Mouse (Mus musculus) lung, postnatal 0 days (tissue): ENCODE results near the gene Tagap. TPM values are rescaled to one million over a fixed set of nuclear protein-coding genes. Genes with fewer than 3 reads are reported as not detected.

ENCODE experiments used
- ATAC-seq: fragments of 200-750 bp; cut with Nextera tagmentation; 2 replicates; pipeline ENCODE4 v1.8.0; 2017; ENCODE audit warnings: moderate library complexity
- DNase-seq: peaks from one replicate; pipeline ENCODE4 v3.0.0-alpha.2; 2016; ENCODE audit warnings: low spot score
- H3K27ac ChIP-seq: fragments of 300-500 bp; sonication (generic); 2 replicates; pipeline ENCODE4 v1.5.1; 2014; ENCODE audit warnings: antibody characterized with exemption, mild to moderate bottlenecking, low read length, mixed read lengths
- H3K27me3 ChIP-seq: fragments of 300-500 bp; sonication (generic); replicated peaks from 2 replicates; pipeline ENCODE4 v1.6.1; 2014; ENCODE audit warnings: low read length, mixed read lengths; ENCODE audit not compliant: insufficient read depth
- H3K36me3 ChIP-seq: fragments of 300-500 bp; sonication (generic); 2 replicates; pipeline ENCODE4 v1.6.1; 2014; ENCODE audit warnings: low read length, mixed read lengths; ENCODE audit not compliant: insufficient read depth
- H3K4me1 ChIP-seq: fragments of 300-500 bp; sonication (generic); 2 replicates; pipeline ENCODE4 v1.6.1; 2014; ENCODE audit warnings: antibody characterized with exemption, low read depth, low read length, mixed read lengths; ENCODE audit not compliant: insufficient read depth
- H3K4me2 ChIP-seq: fragments of 300-500 bp; sonication (generic); replicated peaks from 2 replicates; pipeline ENCODE4 v1.6.1; 2014; ENCODE audit warnings: low read depth, mild to moderate bottlenecking, low read length, moderate library complexity, mixed read lengths
- H3K4me3 ChIP-seq: fragments of 300-500 bp; sonication (generic); 2 replicates; pipeline ENCODE4 v1.5.1; 2014; ENCODE audit warnings: low read depth, low read length
- H3K9ac ChIP-seq: fragments of 300-500 bp; sonication (generic); replicated peaks from 2 replicates; pipeline ENCODE4 v1.6.1; 2014; ENCODE audit warnings: low read depth, mild to moderate bottlenecking
- H3K9me3 ChIP-seq: fragments of 300-500 bp; sonication (generic); 2 replicates; pipeline ENCODE4 v1.6.1; 2016; ENCODE audit warnings: low read length, mixed read lengths
- CTCF ChIP-seq: IDR thresholded peaks from 2 replicates; pipeline ENCODE4 v1.5.1; 2016; ENCODE audit warnings: antibody characterized with exemption, mild to moderate bottlenecking
- EP300 ChIP-seq: IDR thresholded peaks from 2 replicates; pipeline ENCODE4 v1.6.1; 2016; ENCODE audit warnings: antibody characterized with exemption, mild to moderate bottlenecking, control low read depth
- WGBS: fragments of 180-500 bp; shearing (Covaris S2); extraction: QIAGEN DNeasy Blood & Tissue Kit; methylation state at CpG from one replicate; pipeline ENCODE4 v1.1.7; 2014; 5-methylcytosine and 5-hydroxymethylcytosine counted together
- polyA plus RNA-seq: library from polyadenylated mRNA; unstranded; fragments of >200 nt; fragmentation: Nextera tagmentation; extraction: Ambion mirVana; gene quantifications from 2 replicates; pipeline ENCODE4 v1.2.1, GENCODE M21; 2015

Tagap gene
- 1.3 and 1.4 TPM in 2 replicates for polyA plus RNA-seq

- TF ChIP-seq CTCF (no peak), EP300 (no peak)
- DNase-seq (peak; percentile 63), ATAC-seq (peak; percentile 48)
- no peaks in the 10 kb centered on the region for H3K27me3 ChIP-seq
- H3K4me2 ChIP-seq = peak within 1 kb of the TSS; percentile 25; the same call in 1 of the 2 replicates
- H3K4me1 ChIP-seq = 0 out of 2 replicates have a peak, but pooled peaks cover 4% of the 10 kb centered on the region
- no peak within 1 kb of the TSS for H3K4me3 ChIP-seq
- no peak within 1 kb of the TSS for H3K27ac ChIP-seq
- no peaks in the 10 kb centered on the region for H3K36me3 ChIP-seq
- 26% methylated on average over 13 of the region's 13 CpGs for WGBS
- no peaks in the 10 kb centered on the region for H3K9me3 ChIP-seq
- no peak within 1 kb of the TSS for H3K9ac ChIP-seq
Observed at GRCm38 (mm10) chr17:7925413-7926160, at the start of gene Tagap. Gene Tagap (plus strand): TSS chr17:7926000.

- Histone ChIP-seq H3K9me3 (no peaks in the 10 kb centered on the region), H3K4me3 (no peak overlapping the region), H3K27ac (no peak overlapping the region), H3K36me3 (no peaks in the 10 kb centered on the region), H3K4me2 (no peak overlapping the region), H3K27me3 (no peaks in the 10 kb centered on the region), H3K4me1 (no peaks in the 10 kb centered on the region; the same call in 1 of the 2 replicates), H3K9ac (no peak overlapping the region)
- DNase-seq = no peak
- WGBS = 89% methylated on average over 13 of the region's 13 CpGs
- no peak for ATAC-seq
- TF ChIP-seq EP300 (no peak), CTCF (no peak)
Observed at GRCm38 (mm10) chr17:7876541-7876940, 49.3 kb upstream of the Tagap start.

- DNase-seq = peak; percentile 64
- peak; percentile 46 for ATAC-seq
- 22% methylated on average over 7 of the region's 7 CpGs for WGBS
- Histone ChIP-seq H3K9me3 (no peaks in the 10 kb centered on the region), H3K4me3 (no peak overlapping the region), H3K4me1 (no peaks in the 10 kb centered on the region; the same call in 1 of the 2 replicates), H3K4me2 (no peak overlapping the region), H3K9ac (no peak overlapping the region), H3K27ac (no peak overlapping the region), H3K27me3 (no peaks in the 10 kb centered on the region), H3K36me3 (no peaks in the 10 kb centered on the region)
- no peak for TF ChIP-seq CTCF
Observed at GRCm38 (mm10) chr17:7877191-7877764, 48.5 kb upstream of the Tagap start.

GRCm38 (mm10) chr17:7877878-7878277 lies 47.9 kb upstream of the Tagap start:
- H3K27me3 ChIP-seq = no peaks in the 10 kb centered on the region
- H3K4me1 ChIP-seq = no peaks in the 10 kb centered on the region; the same call in 1 of the 2 replicates
- no peaks in the 10 kb centered on the region for H3K36me3 ChIP-seq
- no peak; the same call in 1 of the 2 replicates for ATAC-seq
- H3K9me3 ChIP-seq = no peaks in the 10 kb centered on the region
- TF ChIP-seq CTCF = no peak
- TF ChIP-seq EP300 = no peak
- H3K27ac ChIP-seq = no peak overlapping the region
- H3K9ac ChIP-seq = no peak overlapping the region
- DNase-seq = peak; percentile 40
- WGBS = 32% methylated on average over 2 of the region's 2 CpGs
- no peak overlapping the region for H3K4me3 ChIP-seq
- H3K4me2 ChIP-seq = no peak overlapping the region

GRCm38 (mm10) chr17:7879529-7879928 lies 46.3 kb upstream of the Tagap start:
- WGBS = 76% methylated on average over 4 of the region's 4 CpGs

GRCm38 (mm10) chr17:7883126-7883525 lies 42.7 kb upstream of the Tagap start:
- TF ChIP-seq CTCF = no peak
- TF ChIP-seq EP300 = no peak
- ATAC-seq = no peak
- no peaks in the 10 kb centered on the region for H3K27me3 ChIP-seq

More at GRCm38 (mm10) chr17:7879529-7879928, 46.3 kb upstream of the Tagap start:
- H3K9me3 ChIP-seq = no peaks in the 10 kb centered on the region
- no peaks in the 10 kb centered on the region for H3K36me3 ChIP-seq
- H3K4me1 ChIP-seq = no peaks in the 10 kb centered on the region; the same call in 1 of the 2 replicates
- DNase-seq (no peak), ATAC-seq (no peak)
- no peak overlapping the region for H3K9ac ChIP-seq
- no peak overlapping the region for H3K4me2 ChIP-seq
- H3K4me3 ChIP-seq = no peak overlapping the region
- H3K27ac ChIP-seq = no peak overlapping the region
- TF ChIP-seq EP300 = no peak
- no peak for TF ChIP-seq CTCF
- no peaks in the 10 kb centered on the region for H3K27me3 ChIP-seq

More at GRCm38 (mm10) chr17:7883126-7883525, 42.7 kb upstream of the Tagap start:
- no peak for DNase-seq
- Histone ChIP-seq H3K27ac (no peak overlapping the region), H3K4me2 (no peak overlapping the region), H3K4me1 (no peaks in the 10 kb centered on the region), H3K36me3 (no peaks in the 10 kb centered on the region), H3K9me3 (no peaks in the 10 kb centered on the region), H3K9ac (no peak overlapping the region), H3K4me3 (no peak overlapping the region)
- WGBS = 85% methylated on average over 11 of the region's 11 CpGs
